Mouse (Mus musculus): Measurements from ENCODE around the gene Tmem184b. TPM values are rescaled to one million over a fixed set of nuclear protein-coding genes. Genes with fewer than 3 reads are reported as not detected.

Tmem184b gene
- total and polyA plus RNA-seq, 2 experiments from 2014 or later, result 30.1 to 75.7 TPM

DNA sequence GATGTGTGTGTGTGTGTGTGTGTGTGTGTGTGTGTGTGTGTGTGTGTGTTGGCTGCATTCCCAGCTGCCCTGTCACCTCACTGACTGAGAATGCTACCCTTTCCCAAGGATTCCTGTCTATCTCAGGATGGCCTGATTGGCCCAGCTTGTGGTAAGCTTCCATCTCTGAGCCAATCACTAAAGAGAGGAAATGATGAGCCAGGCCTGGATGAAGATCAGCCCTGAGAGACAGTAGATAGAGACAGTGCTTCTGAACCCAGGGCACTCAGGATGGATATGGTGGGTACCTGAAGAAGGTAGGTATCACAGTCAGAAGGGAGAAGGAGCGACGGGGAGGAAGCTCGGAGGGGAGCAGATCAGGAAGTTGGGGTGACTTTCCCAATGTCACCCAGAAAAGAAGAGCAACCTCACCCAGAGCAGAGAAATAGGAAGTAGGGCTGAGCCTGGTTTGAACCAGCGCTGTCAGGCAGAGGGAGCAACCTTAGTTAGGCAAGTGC, 5.8 kb upstream of the Tmem184b start:
- ATAC-seq (ENCODE audit: low FRiP score) (no peak), DNase-seq (ENCODE audit: low spot score) (no peak)
- H3K4me3 ChIP-seq (ENCODE audit: low read depth, low read length), result no peak overlapping the region
- H3K9ac ChIP-seq (replicated peaks; ENCODE audit: low read length, poor library complexity, severe bottlenecking), result no peak overlapping the region
- H3K27me3 ChIP-seq (ENCODE audit: insufficient read depth, low read length), result no peaks in the 10 kb centered on the region
- 87% methylated on average over 4 of the region's 4 CpGs for WGBS
- no peak for TF ChIP-seq CTCF (IDR thresholded peaks at IDR 0.05)
- H3K27ac ChIP-seq (ENCODE audit: low read depth, low read length), result no peak overlapping the region
- no peak overlapping the region for H3K4me2 ChIP-seq (ENCODE audit: low read depth, low read length, poor library complexity, severe bottlenecking)
- no peaks in the 10 kb centered on the region for H3K9me3 ChIP-seq (ENCODE audit: low read length)
- no peaks in the 10 kb centered on the region for H3K4me1 ChIP-seq (ENCODE audit: insufficient read depth, low read length)
- no peaks in the 10 kb centered on the region for H3K36me3 ChIP-seq (ENCODE audit: insufficient read depth, low read length)

DNA sequence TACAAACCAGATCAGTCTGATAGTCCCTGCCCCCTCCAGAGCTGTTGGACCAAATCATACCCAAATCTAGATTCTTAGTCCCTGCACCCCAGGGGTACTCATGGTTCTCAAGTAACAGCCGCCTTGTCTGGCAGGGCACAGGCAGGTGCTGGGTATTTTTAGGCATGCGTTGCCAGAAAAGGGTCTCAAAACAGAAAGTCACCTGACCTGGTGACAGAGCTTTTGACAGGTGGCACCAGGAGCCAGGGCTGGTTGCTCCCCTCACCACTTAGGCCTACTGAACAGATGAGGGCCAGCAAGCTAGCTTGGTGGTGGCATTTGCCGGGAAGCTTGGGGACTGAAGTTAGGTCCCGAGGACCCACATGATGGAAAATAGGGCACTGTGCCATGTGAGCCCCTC, 3.2 kb upstream of the Tmem184b start:
- Histone ChIP-seq H3K4me1 (ENCODE audit: insufficient read depth, low read length) (no peaks in the 10 kb centered on the region; the same call in 1 of the 2 replicates), H3K36me3 (ENCODE audit: insufficient read depth, low read length) (no peaks in the 10 kb centered on the region), H3K4me2 (ENCODE audit: low read depth, low read length, poor library complexity, severe bottlenecking) (no peak overlapping the region), H3K27ac (ENCODE audit: low read depth, low read length) (no peak overlapping the region), H3K27me3 (ENCODE audit: insufficient read depth, low read length) (no peaks in the 10 kb centered on the region), H3K4me3 (ENCODE audit: low read depth, low read length) (no peak overlapping the region), H3K9me3 (ENCODE audit: low read length) (no peaks in the 10 kb centered on the region), H3K9ac (replicated peaks; ENCODE audit: low read length, poor library complexity, severe bottlenecking) (no peak overlapping the region)
- DNase-seq (ENCODE audit: low spot score), result no peak
- TF ChIP-seq CTCF (IDR thresholded peaks at IDR 0.05), result no peak
- ATAC-seq (ENCODE audit: low FRiP score), result no peak
- 81% methylated on average over 4 of the region's 4 CpGs for WGBS

DNA sequence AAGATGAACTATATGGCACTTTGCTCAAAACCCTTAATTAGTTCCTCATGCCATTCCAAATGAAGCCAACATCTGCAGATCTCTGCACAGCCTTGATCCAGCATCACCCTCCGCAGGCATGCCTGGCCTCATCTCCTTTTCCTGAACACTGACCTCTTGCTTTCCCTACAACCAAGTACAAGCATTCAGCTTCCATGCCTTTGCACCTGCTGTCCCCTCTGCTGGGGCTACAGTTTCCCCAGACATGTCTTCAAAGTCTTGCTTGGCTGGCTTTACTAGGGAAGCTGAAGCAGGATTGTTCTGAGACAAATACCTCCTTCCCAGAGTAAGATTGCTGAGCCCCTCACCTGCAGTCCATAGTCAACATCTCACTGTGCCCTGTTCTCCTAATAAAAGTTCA, 908 bp upstream of the Tmem184b start:
- no peak for ATAC-seq (ENCODE audit: low FRiP score)
- Histone ChIP-seq H3K36me3 (ENCODE audit: insufficient read depth, low read length) (no peaks in the 10 kb centered on the region), H3K27me3 (ENCODE audit: insufficient read depth, low read length) (no peaks in the 10 kb centered on the region), H3K4me1 (ENCODE audit: insufficient read depth, low read length) (peaks cover 10% of the 10 kb centered on the region), H3K27ac (ENCODE audit: low read depth, low read length) (no peak overlapping the region), H3K9me3 (ENCODE audit: low read length) (no peaks in the 10 kb centered on the region), H3K4me3 (ENCODE audit: low read depth, low read length) (no peak overlapping the region), H3K4me2 (ENCODE audit: low read depth, low read length, poor library complexity, severe bottlenecking) (no peak overlapping the region), H3K9ac (replicated peaks; ENCODE audit: low read length, poor library complexity, severe bottlenecking) (no peak overlapping the region)
- no peak for TF ChIP-seq CTCF (IDR thresholded peaks at IDR 0.05)
- WGBS, result 58% methylated on average over 1 of the region's 1 CpGs
- DNase-seq (ENCODE audit: low spot score), result no peak

DNA sequence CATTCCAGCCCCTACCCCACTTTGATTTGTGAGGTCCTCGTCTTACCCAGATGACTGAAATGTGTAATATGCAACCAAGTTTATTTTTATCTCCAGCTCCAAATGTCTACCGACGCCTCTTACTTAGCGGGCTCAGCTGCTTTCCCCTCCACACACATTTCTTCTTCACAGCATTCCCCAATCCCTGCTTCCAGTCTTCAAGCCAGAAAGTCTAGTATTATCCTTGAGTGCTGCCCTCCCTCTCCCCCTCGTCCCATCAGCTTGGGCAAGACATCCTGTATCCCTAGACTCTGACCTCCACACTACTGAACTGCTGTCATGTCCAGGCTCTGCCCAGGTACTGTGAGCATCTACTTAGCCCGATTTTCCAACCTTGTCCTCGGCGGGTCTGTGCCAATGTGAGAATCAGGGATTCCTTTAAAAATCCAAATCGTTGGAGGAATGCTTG, 418 bp upstream of the Tmem184b start:
- H3K27ac ChIP-seq (ENCODE audit: low read depth, low read length), result peak overlapping the region; percentile 55
- peak overlapping the region; percentile 89 for H3K4me2 ChIP-seq (ENCODE audit: low read depth, low read length, poor library complexity, severe bottlenecking)
- WGBS, result 15% methylated on average over 9 of the region's 9 CpGs
- DNase-seq (ENCODE audit: low spot score) (no peak), ATAC-seq (ENCODE audit: low FRiP score) (no peak)
- peak overlapping the region; percentile 93 for H3K9ac ChIP-seq (replicated peaks; ENCODE audit: low read length, poor library complexity, severe bottlenecking)
- no peaks in the 10 kb centered on the region for H3K27me3 ChIP-seq (ENCODE audit: insufficient read depth, low read length)
- no peak for TF ChIP-seq CTCF (IDR thresholded peaks at IDR 0.05)
- H3K4me3 ChIP-seq (ENCODE audit: low read depth, low read length), result peak overlapping the region; percentile 99
- H3K4me1 ChIP-seq (ENCODE audit: insufficient read depth, low read length), result peaks cover 10% of the 10 kb centered on the region
- no peaks in the 10 kb centered on the region for H3K9me3 ChIP-seq (ENCODE audit: low read length)
- H3K36me3 ChIP-seq (ENCODE audit: insufficient read depth, low read length), result no peaks in the 10 kb centered on the region

DNA sequence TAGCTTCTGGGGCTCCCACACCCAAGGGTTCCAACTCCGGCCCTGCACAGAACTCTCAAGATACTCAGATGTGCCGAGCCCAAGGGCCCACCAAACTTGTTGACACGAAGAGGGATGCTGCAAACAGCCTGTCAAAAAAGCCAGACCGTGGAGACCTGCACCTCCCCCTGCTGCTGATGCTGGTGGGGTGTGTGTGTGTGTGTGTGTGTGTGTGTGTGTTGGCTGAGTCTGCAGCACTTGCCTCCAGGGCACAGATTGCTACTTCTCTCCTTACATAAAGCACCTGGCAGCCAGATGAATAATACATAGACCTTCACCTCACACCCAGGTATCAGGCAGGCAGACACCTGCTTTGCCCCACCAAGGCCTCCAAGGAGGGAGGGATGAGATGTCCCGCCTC, 1.2 kb downstream of the Tmem184b start:
- H3K4me1 ChIP-seq (ENCODE audit: insufficient read depth, low read length), result peaks cover 10% of the 10 kb centered on the region
- no peaks in the 10 kb centered on the region for H3K36me3 ChIP-seq (ENCODE audit: insufficient read depth, low read length)
- peak; percentile 13; the same call in 1 of the 2 replicates for ATAC-seq (ENCODE audit: low FRiP score)
- peak; percentile 17; the same call in 1 of the 2 replicates for TF ChIP-seq CTCF (IDR thresholded peaks at IDR 0.05)
- peak overlapping the region; percentile 89 for H3K4me2 ChIP-seq (ENCODE audit: low read depth, low read length, poor library complexity, severe bottlenecking)
- H3K4me3 ChIP-seq (ENCODE audit: low read depth, low read length), result peak overlapping the region; percentile 99
- H3K27me3 ChIP-seq (ENCODE audit: insufficient read depth, low read length), result no peaks in the 10 kb centered on the region
- WGBS, result 11% methylated on average over 5 of the region's 5 CpGs
- no peaks in the 10 kb centered on the region for H3K9me3 ChIP-seq (ENCODE audit: low read length)
- no peak overlapping the region for H3K27ac ChIP-seq (ENCODE audit: low read depth, low read length)
- no peak for DNase-seq (ENCODE audit: low spot score)
- H3K9ac ChIP-seq (replicated peaks; ENCODE audit: low read length, poor library complexity, severe bottlenecking), result peak overlapping the region; percentile 93

DNA sequence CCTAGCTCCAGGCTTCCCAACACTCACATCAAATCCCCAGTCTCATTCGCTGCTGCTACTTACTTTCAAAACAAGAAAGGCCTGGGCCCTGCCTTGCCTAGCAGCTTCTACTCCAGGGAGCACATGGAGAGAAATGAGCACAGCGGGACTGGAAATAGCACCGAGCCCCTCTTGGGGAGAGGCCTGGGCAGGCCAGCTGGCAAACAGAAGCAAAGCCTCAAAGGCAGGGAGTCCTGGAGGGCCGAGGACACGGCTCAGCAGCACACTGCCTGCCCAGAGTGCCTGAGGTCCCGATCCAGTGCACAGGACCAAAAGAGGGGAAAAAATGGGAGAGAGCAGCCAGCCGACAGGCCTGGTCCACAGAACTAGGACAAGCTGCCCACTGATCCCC, 2.4 kb downstream of the Tmem184b start:
- Histone ChIP-seq H3K4me3 (ENCODE audit: low read depth, low read length) (peak overlapping the region; percentile 99), H3K9ac (replicated peaks; ENCODE audit: low read length, poor library complexity, severe bottlenecking) (peak overlapping the region; percentile 6; the same call in 1 of the 2 replicates), H3K27ac (ENCODE audit: low read depth, low read length) (no peak overlapping the region), H3K9me3 (ENCODE audit: low read length) (no peaks in the 10 kb centered on the region), H3K27me3 (ENCODE audit: insufficient read depth, low read length) (no peaks in the 10 kb centered on the region), H3K4me2 (ENCODE audit: low read depth, low read length, poor library complexity, severe bottlenecking) (peak overlapping the region; percentile 89), H3K36me3 (ENCODE audit: insufficient read depth, low read length) (0 out of 2 replicates have a peak, but pooled peaks cover under 1% of the 10 kb centered on the region), H3K4me1 (ENCODE audit: insufficient read depth, low read length) (peaks cover 10% of the 10 kb centered on the region)
- no peak for DNase-seq (ENCODE audit: low spot score)
- ATAC-seq (ENCODE audit: low FRiP score), result no peak
- WGBS, result 34% methylated on average over 7 of the region's 7 CpGs
- no peak for TF ChIP-seq CTCF (IDR thresholded peaks at IDR 0.05)
